Mouse (Mus musculus) midbrain, embryonic 12.5 days (tissue): ENCODE results near the gene Lmod3. TPM values are rescaled to one million over a fixed set of nuclear protein-coding genes. Genes with fewer than 3 reads are reported as not detected.

Source experiments
- ATAC-seq: fragments of 200-750 bp; cut with Nextera tagmentation; 2 replicates; pipeline ENCODE4 v1.8.0; 2017; ENCODE audit warnings: low read depth, moderate TSS enrichment, moderate library complexity; ENCODE audit not compliant: low FRiP score
- H3K27ac ChIP-seq: fragments of 300-500 bp; sonication (generic); replicated peaks from 2 replicates; pipeline ENCODE4 v1.5.1; 2016; ENCODE audit warnings: mild to moderate bottlenecking
- H3K27me3 ChIP-seq: fragments of 300-500 bp; sonication (generic); 2 replicates; pipeline ENCODE4 v1.6.1; 2016; ENCODE audit warnings: mild to moderate bottlenecking
- H3K36me3 ChIP-seq: fragments of 300-500 bp; sonication (generic); 2 replicates; pipeline ENCODE4 v1.6.1; 2016
- H3K4me1 ChIP-seq: fragments of 300-500 bp; sonication (generic); 2 replicates; pipeline ENCODE4 v1.6.1; 2016
- H3K4me2 ChIP-seq: fragments of 300-500 bp; sonication (generic); replicated peaks from 2 replicates; pipeline ENCODE4 v1.6.1; 2016; ENCODE audit warnings: mild to moderate bottlenecking, moderate library complexity
- H3K4me3 ChIP-seq: fragments of 300-500 bp; sonication (generic); 2 replicates; pipeline ENCODE4 v1.5.1; 2016; ENCODE audit warnings: mild to moderate bottlenecking
- H3K9ac ChIP-seq: fragments of 300-500 bp; sonication (generic); replicated peaks from 2 replicates; pipeline ENCODE4 v1.6.1; 2016; ENCODE audit warnings: mild to moderate bottlenecking, moderate library complexity
- H3K9me3 ChIP-seq: fragments of 300-500 bp; sonication (generic); 2 replicates; pipeline ENCODE4 v1.6.1; 2016; ENCODE audit warnings: mild to moderate bottlenecking
- WGBS: fragments of 180-500 bp; shearing (Covaris S2); methylation state at CpG from one replicate; pipeline ENCODE4 v1.1.7; 2016; 5-methylcytosine and 5-hydroxymethylcytosine counted together
- polyA plus RNA-seq: library from polyadenylated mRNA; unstranded; fragments of >200 nt; fragmentation: Nextera tagmentation; extraction: Ambion mirVana; gene quantifications from 2 replicates; pipeline ENCODE4 v1.2.1, GENCODE M21; 2016

Gene Lmod3
- polyA plus RNA-seq, 1 experiment from 2014 or later, result not detected

DNA sequence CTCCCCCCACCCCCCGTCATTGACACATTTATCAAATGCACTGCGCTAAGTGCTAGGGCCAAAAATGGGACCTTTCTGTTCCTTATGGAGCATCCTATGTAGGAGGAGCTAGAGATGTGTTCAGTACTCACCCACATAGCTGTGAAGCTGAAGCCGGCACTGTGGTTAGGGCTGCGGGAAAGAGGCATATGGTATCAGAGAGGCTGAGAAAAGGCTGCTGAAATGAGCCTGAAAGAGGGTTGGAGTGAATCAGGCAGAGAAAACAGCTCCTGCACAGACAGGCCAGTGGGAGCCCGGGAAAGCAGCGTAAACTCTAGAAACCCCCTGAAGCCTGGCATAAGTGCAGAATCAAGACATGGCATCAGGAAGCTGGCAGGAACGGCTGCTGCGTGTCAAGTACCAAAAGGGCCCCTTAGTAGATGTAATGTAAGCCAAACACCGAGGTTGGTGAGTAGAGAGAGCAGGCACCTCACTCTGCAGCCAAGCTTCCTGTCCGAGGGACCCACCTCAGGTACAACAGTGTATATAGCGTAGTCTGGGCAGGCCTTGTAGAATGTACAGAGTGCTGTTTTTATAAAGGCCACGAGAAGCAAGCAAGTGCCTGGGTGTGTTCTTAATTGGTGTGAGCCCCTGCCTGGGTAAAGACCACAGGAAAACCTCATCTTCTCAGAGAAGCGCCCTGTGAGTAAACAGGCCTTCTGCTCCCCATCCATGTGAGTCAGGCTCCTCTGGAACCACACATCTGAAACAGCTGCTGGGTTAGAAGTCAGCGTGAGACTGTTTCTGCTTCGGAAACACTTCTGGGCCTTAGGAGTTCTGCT is 31.1 kb downstream of the Lmod3 start:
- 76% methylated on average over 15 of the region's 15 CpGs for WGBS
- ATAC-seq, result no peak
- Histone ChIP-seq H3K27ac (no peak overlapping the region), H3K4me1 (peaks cover 14% of the 10 kb centered on the region), H3K9me3 (no peaks in the 10 kb centered on the region), H3K27me3 (no peaks in the 10 kb centered on the region), H3K4me2 (no peak overlapping the region), H3K36me3 (no peaks in the 10 kb centered on the region), H3K9ac (no peak overlapping the region), H3K4me3 (no peak overlapping the region)

DNA sequence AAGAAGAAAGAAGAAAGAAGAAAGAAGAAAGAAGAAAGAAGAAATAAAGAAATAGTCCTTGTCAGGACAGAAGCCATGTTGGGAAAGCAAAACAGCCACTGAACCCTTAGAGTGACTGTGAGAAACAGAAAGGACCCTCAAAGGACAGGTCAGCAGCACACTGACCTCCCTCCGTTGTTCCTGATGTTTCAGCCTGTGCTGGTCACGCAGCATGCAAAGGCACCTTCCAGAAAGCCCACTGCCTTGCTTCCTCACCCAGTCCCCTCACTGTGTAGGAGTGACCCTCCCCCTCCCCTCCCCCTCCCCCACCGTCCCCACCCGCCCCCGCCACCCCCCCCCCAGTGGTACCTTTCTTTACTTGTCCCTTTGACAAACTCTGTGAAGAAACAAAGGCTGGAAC is 31.9 kb downstream of the Lmod3 start:
- Histone ChIP-seq H3K27me3 (no peaks in the 10 kb centered on the region), H3K9ac (no peak overlapping the region), H3K4me2 (no peak overlapping the region), H3K36me3 (no peaks in the 10 kb centered on the region), H3K9me3 (no peaks in the 10 kb centered on the region), H3K27ac (no peak overlapping the region), H3K4me3 (no peak overlapping the region), H3K4me1 (peaks cover 12% of the 10 kb centered on the region)
- ATAC-seq, result no peak
- 75% methylated on average over 2 of the region's 5 CpGs for WGBS

DNA sequence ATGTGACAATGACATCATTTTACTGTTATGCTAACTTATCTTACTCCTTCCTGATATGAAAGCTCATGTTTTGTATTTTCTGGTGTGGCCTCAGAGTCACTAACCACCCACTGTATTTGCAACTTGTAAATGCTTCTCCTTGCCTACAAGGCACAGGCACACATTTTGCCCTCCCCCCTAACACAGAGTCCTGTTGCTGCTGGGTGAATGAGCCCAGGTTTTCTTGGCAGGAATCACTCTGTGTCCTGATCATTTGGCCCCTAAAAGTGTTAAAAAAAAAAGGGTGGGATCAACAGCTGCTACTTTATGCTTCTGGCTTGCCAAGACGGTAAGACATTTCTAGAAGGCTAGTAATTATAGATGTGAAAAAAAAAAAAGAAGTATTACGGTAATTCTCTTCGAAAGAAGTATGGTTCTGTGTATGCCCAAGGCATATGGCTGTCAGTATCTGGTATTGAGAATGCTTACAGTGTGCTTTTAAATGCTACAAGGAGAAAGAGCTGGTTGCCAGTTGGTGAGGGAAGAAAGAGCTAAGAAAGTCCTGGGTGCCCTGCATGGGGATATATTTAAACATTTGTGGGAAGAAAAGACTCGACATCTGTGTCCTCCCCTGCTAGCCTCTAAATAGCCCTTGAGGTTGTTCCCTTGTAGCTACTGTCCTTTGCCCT is 36.3 kb downstream of the Lmod3 start:
- H3K9ac ChIP-seq, result no peak overlapping the region
- peaks cover 5% of the 10 kb centered on the region; the same call in 1 of the 2 replicates for H3K36me3 ChIP-seq
- no peak overlapping the region for H3K4me3 ChIP-seq
- no peak for ATAC-seq
- no peak overlapping the region for H3K27ac ChIP-seq
- H3K4me2 ChIP-seq, result no peak overlapping the region
- 91% methylated on average over 4 of the region's 4 CpGs for WGBS
- H3K9me3 ChIP-seq, result no peaks in the 10 kb centered on the region
- no peaks in the 10 kb centered on the region for H3K27me3 ChIP-seq
- peaks cover 10% of the 10 kb centered on the region; the same call in 1 of the 2 replicates for H3K4me1 ChIP-seq

DNA sequence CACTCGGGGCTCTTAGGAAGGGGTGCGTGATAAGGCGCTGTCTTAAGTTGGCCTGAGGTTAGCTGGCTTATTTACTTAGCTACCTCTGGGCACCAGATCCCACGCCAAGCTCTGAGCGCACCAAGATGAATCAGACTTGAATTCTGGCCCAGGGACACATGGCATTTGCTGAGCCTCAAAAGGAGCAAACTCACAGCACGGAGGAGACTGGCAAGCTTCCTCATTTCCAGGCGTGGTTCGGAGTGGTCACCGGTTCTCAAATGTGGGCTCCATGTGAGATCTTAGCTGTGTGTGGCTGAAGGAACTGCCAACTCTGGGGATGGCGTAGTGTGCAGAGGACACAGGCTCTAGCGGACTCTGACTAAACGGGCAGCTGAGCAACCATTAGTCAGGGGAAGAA is 40.6 kb downstream of the Lmod3 start:
- H3K4me1 ChIP-seq, result peaks cover 12% of the 10 kb centered on the region; the same call in 1 of the 2 replicates
- no peaks in the 10 kb centered on the region for H3K9me3 ChIP-seq
- ATAC-seq, result no peak
- peak overlapping the region; percentile 76 for H3K4me2 ChIP-seq
- H3K36me3 ChIP-seq, result peaks cover 5% of the 10 kb centered on the region; the same call in 1 of the 2 replicates
- no peak overlapping the region for H3K27ac ChIP-seq
- no peak overlapping the region for H3K9ac ChIP-seq
- WGBS, result 85% methylated on average over 12 of the region's 12 CpGs
- H3K27me3 ChIP-seq, result 0 out of 2 replicates have a peak, but pooled peaks cover 5% of the 10 kb centered on the region
- H3K4me3 ChIP-seq, result peak overlapping the region; percentile 61

DNA sequence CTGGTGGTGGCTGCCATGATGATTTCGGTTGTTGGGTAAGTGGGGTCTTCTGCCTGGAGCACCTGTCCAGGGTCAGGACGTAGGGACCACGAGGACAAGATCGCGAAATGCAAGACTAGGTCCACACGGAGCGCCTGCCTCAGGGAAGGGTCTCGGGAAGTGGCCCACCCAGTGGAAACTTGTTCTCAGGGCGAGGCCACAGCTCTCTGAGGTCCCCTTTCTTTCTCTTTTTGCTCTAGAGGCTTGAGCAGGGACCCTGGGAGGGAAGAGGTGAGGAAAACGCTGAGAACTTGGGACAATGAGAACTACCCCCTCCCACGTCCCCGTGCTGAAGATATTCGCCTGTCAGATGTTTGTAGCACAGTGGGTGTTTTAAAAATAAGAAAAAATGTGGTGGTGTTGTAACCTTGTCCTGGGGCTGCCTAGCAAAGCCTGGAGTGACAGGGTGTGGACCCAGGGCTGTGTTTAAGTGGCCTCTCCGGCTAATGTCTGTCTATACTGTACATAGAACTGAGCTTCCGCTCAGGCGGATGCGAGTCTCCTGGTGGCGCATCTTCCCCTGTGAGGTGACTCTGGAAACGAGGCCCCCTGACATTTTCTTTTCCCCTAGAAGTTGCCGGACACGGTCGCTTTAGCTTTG is 41.5 kb downstream of the Lmod3 start:
- peak; percentile 69 for ATAC-seq
- Histone ChIP-seq H3K4me3 (peak overlapping the region; percentile 61), H3K27ac (peak overlapping the region; percentile 2; the same call in 1 of the 2 replicates), H3K27me3 (0 out of 2 replicates have a peak, but pooled peaks cover 5% of the 10 kb centered on the region), H3K9ac (peak overlapping the region; percentile 66), H3K36me3 (peaks cover 5% of the 10 kb centered on the region; the same call in 1 of the 2 replicates), H3K4me2 (peak overlapping the region; percentile 76), H3K9me3 (no peaks in the 10 kb centered on the region), H3K4me1 (peaks cover 12% of the 10 kb centered on the region; the same call in 1 of the 2 replicates)
- 2% methylated on average over 22 of the region's 22 CpGs for WGBS

DNA sequence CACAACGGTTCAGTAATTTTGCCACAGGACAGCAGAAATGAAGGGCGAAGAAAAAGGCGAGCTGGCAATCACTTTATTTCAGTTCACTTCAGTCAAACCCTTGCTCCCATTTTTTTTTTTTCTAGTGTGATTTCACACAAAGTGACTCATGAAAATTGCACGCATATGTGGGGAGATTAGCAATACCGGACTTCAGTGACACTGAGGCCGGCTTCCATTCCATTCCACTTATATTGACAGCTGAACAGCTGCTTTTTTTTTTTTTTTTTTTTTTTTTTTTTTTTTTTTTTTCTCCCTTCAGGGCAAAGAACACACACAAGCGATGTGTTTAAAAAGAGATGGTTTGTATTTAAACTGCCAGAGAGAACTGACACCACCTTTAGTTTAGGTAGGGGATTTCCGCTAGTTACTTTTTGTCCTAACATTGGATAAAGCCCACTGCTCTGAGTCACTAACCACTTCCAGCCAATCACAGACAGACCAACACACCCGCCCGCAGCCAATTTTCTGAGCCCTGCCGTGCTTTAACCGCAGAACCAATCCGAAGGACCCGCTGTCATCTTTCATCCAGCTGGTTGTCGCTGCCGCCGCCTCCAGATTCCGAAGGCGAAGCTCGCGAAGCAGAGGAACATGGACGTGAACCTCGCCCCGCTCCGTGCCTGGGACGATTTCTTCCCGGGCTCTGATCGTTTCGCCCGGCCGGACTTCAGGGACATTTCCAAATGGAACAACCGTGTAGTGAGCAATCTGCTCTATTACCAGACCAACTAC is 42.2 kb downstream of the Lmod3 start, which contains the start of gene Arl6ip5:
TSS of gene Arl6ip5 (plus strand) at position 499 of the 771 bp plus-strand sequence.
- Histone ChIP-seq H3K4me3 (peak within 1 kb of the TSS; percentile 61), H3K4me2 (peak within 1 kb of the TSS; percentile 76), H3K36me3 (peaks cover 4% of the 10 kb centered on the region; the same call in 1 of the 2 replicates), H3K9ac (peak within 1 kb of the TSS; percentile 66), H3K27ac (peak within 1 kb of the TSS; percentile 2; the same call in 1 of the 2 replicates), H3K4me1 (peaks cover 12% of the 10 kb centered on the region; the same call in 1 of the 2 replicates), H3K9me3 (no peaks in the 10 kb centered on the region), H3K27me3 (0 out of 2 replicates have a peak, but pooled peaks cover 5% of the 10 kb centered on the region)
- WGBS, result 10% methylated on average over 32 of the region's 32 CpGs
- peak; percentile 64 for ATAC-seq

DNA sequence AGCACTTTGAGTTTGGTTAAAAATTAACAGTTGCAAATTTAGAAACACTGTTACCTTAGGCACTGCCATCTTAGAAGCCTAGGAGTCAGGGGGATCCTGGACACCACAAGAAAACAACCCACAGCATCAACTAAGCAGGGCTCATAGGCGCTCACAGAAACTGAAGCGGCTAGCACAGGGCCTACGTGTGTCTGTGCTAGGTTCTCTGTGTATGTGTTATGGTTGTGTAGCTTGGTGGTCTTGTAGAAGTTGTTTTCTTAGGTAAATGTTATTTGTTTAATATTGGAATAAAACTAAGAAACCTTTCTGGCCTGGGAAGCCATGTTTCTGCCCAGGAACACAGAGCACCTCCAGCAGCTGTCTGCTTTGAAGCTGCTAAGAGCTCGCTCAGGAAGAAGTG is 42.8 kb downstream of the Lmod3 start:
- WGBS, result 85% methylated on average over 4 of the region's 4 CpGs
- ATAC-seq, result no peak

DNA sequence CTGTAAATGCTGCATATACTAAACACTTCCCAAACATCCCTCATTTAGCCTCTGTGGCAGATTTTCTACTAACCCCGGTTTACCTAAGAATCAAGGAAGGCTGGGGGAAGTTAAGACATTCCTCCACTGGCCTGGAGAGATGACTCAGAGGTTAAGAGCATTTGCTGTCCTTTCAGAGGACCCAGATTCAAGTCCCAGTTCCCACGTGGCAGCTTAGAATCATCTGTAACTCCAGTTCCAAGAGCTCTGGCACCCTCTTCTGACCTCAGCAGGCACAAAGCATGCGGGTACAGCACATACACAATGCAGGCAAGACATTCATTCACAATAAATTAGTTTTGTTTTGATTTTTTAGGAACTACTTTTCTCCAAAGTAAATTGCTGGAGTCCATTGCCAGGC is 43.4 kb downstream of the Lmod3 start:
- Histone ChIP-seq H3K4me1 (peaks cover 17% of the 10 kb centered on the region), H3K4me2 (no peak overlapping the region), H3K9ac (no peak overlapping the region), H3K36me3 (no peaks in the 10 kb centered on the region), H3K27ac (no peak overlapping the region), H3K4me3 (no peak overlapping the region), H3K9me3 (no peaks in the 10 kb centered on the region), H3K27me3 (0 out of 2 replicates have a peak, but pooled peaks cover 5% of the 10 kb centered on the region)
- WGBS, result 58% methylated on average over 3 of the region's 3 CpGs
- ATAC-seq, result no peak

More for the DNA sequence above, 42.8 kb downstream of the Lmod3 start:
- Histone ChIP-seq H3K36me3 (no peaks in the 10 kb centered on the region), H3K4me1 (peaks cover 12% of the 10 kb centered on the region; the same call in 1 of the 2 replicates), H3K9me3 (no peaks in the 10 kb centered on the region), H3K4me3 (no peak overlapping the region), H3K9ac (no peak overlapping the region), H3K27me3 (0 out of 2 replicates have a peak, but pooled peaks cover 5% of the 10 kb centered on the region), H3K27ac (no peak overlapping the region), H3K4me2 (no peak overlapping the region)

DNA sequence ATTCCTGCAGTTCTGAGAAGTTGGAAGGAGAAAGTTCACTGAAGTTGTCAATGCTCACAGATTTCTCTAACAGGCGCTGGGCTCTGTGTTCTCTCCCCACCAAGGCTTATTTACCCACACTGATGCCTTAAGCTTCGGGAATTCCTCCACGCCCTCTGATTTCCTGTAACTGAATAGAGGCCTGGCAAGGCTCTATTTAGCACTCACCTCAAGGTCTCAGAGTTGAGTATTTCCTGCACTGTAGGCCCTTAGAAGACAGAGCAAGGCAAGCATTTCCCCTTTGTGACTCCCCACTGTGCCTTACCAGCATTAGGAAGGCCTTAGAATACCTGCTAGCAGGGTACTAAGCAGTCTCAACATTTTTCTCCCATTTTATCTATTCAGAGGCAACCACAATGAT is 44.2 kb downstream of the Lmod3 start:
- no peak for ATAC-seq
- H3K4me3 ChIP-seq, result no peak overlapping the region
- H3K36me3 ChIP-seq, result no peaks in the 10 kb centered on the region
- H3K27ac ChIP-seq, result no peak overlapping the region
- 0 out of 2 replicates have a peak, but pooled peaks cover 5% of the 10 kb centered on the region for H3K27me3 ChIP-seq
- no peak overlapping the region for H3K4me2 ChIP-seq
- H3K4me1 ChIP-seq, result peaks cover 22% of the 10 kb centered on the region
- H3K9ac ChIP-seq, result no peak overlapping the region
- 32% methylated on average over 3 of the region's 3 CpGs for WGBS
- no peaks in the 10 kb centered on the region for H3K9me3 ChIP-seq

DNA sequence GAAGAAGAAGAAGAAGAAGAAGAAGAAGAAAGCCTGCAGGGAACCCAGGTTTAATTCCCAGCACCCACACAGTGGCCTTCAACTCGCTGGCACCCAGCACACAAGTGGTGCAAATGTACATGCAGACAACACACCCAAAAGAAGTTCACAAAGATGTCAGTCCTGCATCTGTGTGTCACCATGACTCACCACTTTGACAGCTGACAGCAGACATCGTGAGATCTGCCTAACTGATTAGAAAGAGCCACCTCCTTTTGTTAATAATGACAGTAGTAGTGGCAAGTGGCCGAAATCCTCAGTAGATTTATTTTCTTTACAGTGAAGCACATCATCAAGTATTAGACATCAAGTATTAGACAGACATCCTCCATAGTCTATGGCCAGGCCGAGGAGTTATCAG is 45.5 kb downstream of the Lmod3 start:
- Histone ChIP-seq H3K27ac (no peak overlapping the region), H3K4me2 (no peak overlapping the region), H3K4me1 (peaks cover 21% of the 10 kb centered on the region), H3K9me3 (no peaks in the 10 kb centered on the region), H3K27me3 (0 out of 2 replicates have a peak, but pooled peaks cover 5% of the 10 kb centered on the region), H3K36me3 (no peaks in the 10 kb centered on the region), H3K9ac (no peak overlapping the region), H3K4me3 (no peak overlapping the region)
- WGBS, result 80% methylated on average over 4 of the region's 4 CpGs
- no peak for ATAC-seq

DNA sequence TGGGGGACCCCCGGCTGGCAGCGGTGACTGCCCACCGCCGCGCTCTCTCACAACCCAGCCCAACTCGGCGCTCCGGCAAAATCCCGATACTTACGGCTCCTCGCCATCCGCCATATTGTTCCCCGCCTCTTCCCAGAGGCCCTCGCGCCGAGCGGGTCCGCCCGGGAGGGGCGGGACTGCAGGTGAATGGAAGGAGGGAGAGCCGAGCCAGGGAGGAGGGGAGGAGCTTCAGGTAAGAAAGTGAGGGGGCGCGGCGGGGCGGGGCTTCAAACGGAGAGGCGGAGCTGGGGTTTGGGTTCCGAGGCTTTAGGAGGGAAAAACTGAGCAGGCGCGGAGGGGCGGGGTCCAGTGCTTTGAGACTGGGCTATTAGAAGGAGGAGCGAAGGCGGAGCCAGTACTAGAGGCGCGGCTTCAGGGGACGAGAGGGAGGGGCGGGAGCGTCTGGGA is 47.1 kb downstream of the Lmod3 start, which contains the start of gene Uba3:
TSS of gene Uba3 (minus strand) at position 209 of the 447 bp plus-strand sequence.
- Histone ChIP-seq H3K4me2 (peak within 1 kb of the TSS; percentile 58), H3K9me3 (no peaks in the 10 kb centered on the region), H3K9ac (peak within 1 kb of the TSS; percentile 95), H3K36me3 (no peaks in the 10 kb centered on the region), H3K27ac (peak within 1 kb of the TSS; percentile 89), H3K27me3 (0 out of 2 replicates have a peak, but pooled peaks cover 5% of the 10 kb centered on the region), H3K4me1 (peaks cover 11% of the 10 kb centered on the region), H3K4me3 (peak within 1 kb of the TSS; percentile 93)
- under 1% methylated on average over 35 of the region's 38 CpGs for WGBS
- ATAC-seq, result peak; percentile 97
